ENCODE assay signal across 8 mouse cellular contexts in genomic region chr13:117602181-117602580, GRCm38 (mm10). TPM values are rescaled to one million over a fixed set of nuclear protein-coding genes. Genes with fewer than 3 reads are reported as not detected.
DNase-seq lines count a peak whose midpoint lies in the region; ATAC-seq and TF ChIP-seq lines count a peak whose summit lies in the region.

Gene Hcn1 (plus strand): TSS chr13:117602320.

- peak within 1 kb of the TSS; percentile 70 for H3K9ac ChIP-seq in forebrain, postnatal 0 days
- peak within 1 kb of the TSS; percentile 47; the same call in 1 of the 2 replicates for H3K9ac ChIP-seq in hindbrain, embryonic 11.5 days (ENCODE audit: low read depth, low read length)
- peak within 1 kb of the TSS; percentile 45 for H3K9ac ChIP-seq in lung, embryonic 16.5 days (ENCODE audit: low read length)

- H3K4me3 ChIP-seq in forebrain, postnatal 0 days (ENCODE audit: low read depth, low read length): peak within 1 kb of the TSS; percentile 76
- H3K4me3 ChIP-seq in hindbrain, embryonic 11.5 days (ENCODE audit: low read depth, low read length): peak within 1 kb of the TSS; percentile 56
- H3K4me3 ChIP-seq in lung, embryonic 16.5 days (ENCODE audit: low read length): peak within 1 kb of the TSS; percentile 60

- TF ChIP-seq CTCF in forebrain, postnatal 0 days (IDR thresholded peaks at IDR 0.05; ENCODE audit: low read depth): peak; percentile 83

- ATAC-seq in forebrain, postnatal 0 days: peak; percentile 99
- peak; percentile 98 for ATAC-seq in hindbrain, embryonic 11.5 days (ENCODE audit: low FRiP score)
- peak; percentile 97 for ATAC-seq in lung, embryonic 16.5 days (ENCODE audit: low read depth)

- DNase-seq in Muller cell, postnatal 12 days (ENCODE audit: inconsistent ontology term): peak; percentile 83
- DNase-seq in cerebellum, adult 8-10 months: peak; percentile 92
- peak; percentile 90 for DNase-seq in forebrain, postnatal 0 days
- DNase-seq in hindbrain, embryonic 11.5 days (ENCODE audit: low spot score): peak; percentile 92
- DNase-seq in layer of hippocampus, postnatal 14 days (ENCODE audit: low spot score in 2 of 2): peak; percentile 76 to 81
- peak; percentile 81 for DNase-seq in ovary, postnatal 36 days (ENCODE audit: low spot score)
- peak; percentile 67 to 70 for DNase-seq in thymus, postnatal 36 days

- 1% methylated on average over 42 of the region's 45 CpGs for WGBS in forebrain, postnatal 0 days
- 1% methylated on average over 31 of the region's 45 CpGs for WGBS in hindbrain, embryonic 11.5 days
- under 1% methylated on average over 28 of the region's 45 CpGs for WGBS in lung, embryonic 16.5 days

- H3K4me1 ChIP-seq in forebrain, postnatal 0 days (ENCODE audit: insufficient read depth): 0 out of 2 replicates have a peak, but pooled peaks cover 4% of the 10 kb centered on the region
- peaks cover 4% of the 10 kb centered on the region; the same call in 1 of the 2 replicates for H3K4me1 ChIP-seq in hindbrain, embryonic 11.5 days (replicated peaks; ENCODE audit: control insufficient read depth, insufficient read depth, low read length)
- peaks cover 12% of the 10 kb centered on the region for H3K4me1 ChIP-seq in lung, embryonic 16.5 days (replicated peaks; ENCODE audit: control insufficient read depth, insufficient read depth, low read length)

- H3K4me2 ChIP-seq in forebrain, postnatal 0 days (ENCODE audit: low read depth): peak within 1 kb of the TSS; percentile 68
- peak within 1 kb of the TSS; percentile 97 for H3K4me2 ChIP-seq in hindbrain, embryonic 11.5 days (replicated peaks; ENCODE audit: low read depth, low read length)
- H3K4me2 ChIP-seq in lung, embryonic 16.5 days (ENCODE audit: low read depth, low read length): peak within 1 kb of the TSS; percentile 92

- H3K27ac ChIP-seq in forebrain, postnatal 0 days (ENCODE audit: low read depth, low read length): peak within 1 kb of the TSS; percentile 72
- H3K27ac ChIP-seq in hindbrain, embryonic 11.5 days (ENCODE audit: low read depth, low read length): no peak within 1 kb of the TSS
- no peak within 1 kb of the TSS for H3K27ac ChIP-seq in lung, embryonic 16.5 days (ENCODE audit: low read length)

- H3K27me3 ChIP-seq in forebrain, postnatal 0 days (ENCODE audit: insufficient read depth, low read length): no peaks in the 10 kb centered on the region
- H3K27me3 ChIP-seq in hindbrain, embryonic 11.5 days (ENCODE audit: control insufficient read depth, insufficient read depth, low read length): peaks cover 13% of the 10 kb centered on the region
- H3K27me3 ChIP-seq in lung, embryonic 16.5 days (ENCODE audit: control insufficient read depth, insufficient read depth, low read depth, low read length): peaks cover 19% of the 10 kb centered on the region

- H3K36me3 ChIP-seq in forebrain, postnatal 0 days (ENCODE audit: insufficient read depth): no peaks in the 10 kb centered on the region
- H3K36me3 ChIP-seq in hindbrain, embryonic 11.5 days (ENCODE audit: control insufficient read depth, insufficient read depth, low read length): no peaks in the 10 kb centered on the region
- no peaks in the 10 kb centered on the region for H3K36me3 ChIP-seq in lung, embryonic 16.5 days (ENCODE audit: control insufficient read depth, insufficient read depth, low read length)

- no peaks in the 10 kb centered on the region for H3K9me3 ChIP-seq in forebrain, postnatal 0 days (ENCODE audit: low read length)
- H3K9me3 ChIP-seq in hindbrain, embryonic 11.5 days (ENCODE audit: control insufficient read depth, low read length): no peaks in the 10 kb centered on the region
- H3K9me3 ChIP-seq in lung, embryonic 16.5 days (ENCODE audit: control insufficient read depth, low read length): no peaks in the 10 kb centered on the region

RNA-seq across cellular contexts. Expression of gene Hcn1, which starts in this region (rescaled TPM):
- 6.5 and 6.9 TPM in 2 replicates for total RNA-seq in forebrain, postnatal 0 days (2014; rRNA removed)
- polyA plus RNA-seq in forebrain, postnatal 0 days (2015; fragmentation: Nextera tagmentation; extraction: Ambion mirVana): 0.88 and 1.7 TPM in 2 replicates
- 0.04 and 0.06 TPM in 2 replicates for polyA plus RNA-seq in hindbrain, embryonic 11.5 days (2014; fragmentation: Nextera tagmentation; extraction: Ambion mirVana)
- total RNA-seq in layer of hippocampus, postnatal 14 days (2021): 10 to 100 TPM; 31.2 to 37.7 TPM
- polyA plus RNA-seq in lung, embryonic 16.5 days (2015; fragmentation: Nextera tagmentation; extraction: Ambion mirVana): 0.09 and 0.18 TPM in 2 replicates

Comparison
In these comparisons a context has a peak if more than half of its experiments do, and no peak if none do; other contexts are left out.
1. Peak in DNase-seq, ATAC-seq, H3K4me3 ChIP-seq, H3K9ac ChIP-seq and H3K4me2 ChIP-seq in hindbrain, embryonic 11.5 days; RNA of the gene not detected or under 1 TPM.
2. Peak in ATAC-seq, H3K4me3 ChIP-seq, H3K9ac ChIP-seq and H3K4me2 ChIP-seq in lung, embryonic 16.5 days; RNA of the gene not detected or under 1 TPM.